Mouse (Mus musculus) layer of hippocampus, postnatal 36 days (tissue): Measurements from ENCODE around the gene Fthl17b. TPM values are rescaled to one million over a fixed set of nuclear protein-coding genes. Genes with fewer than 3 reads are reported as not detected.
"Not testable (repeated sequence)": the region's sequence is repeated elsewhere in the genome, so short reads cannot be mapped to it uniquely, and the experiment has no call there.

Source experiments
- DNase-seq, 2 experiments: peaks; one replicate each; pipeline ENCODE4 v3.0.0; 2022
- total RNA-seq, 2 experiments: library from RNA; stranded (reverse); gene quantifications; 2 replicates each; pipeline ENCODE4 v1.2.3; 2021

Fthl17b gene
- not detected for total RNA-seq

DNA sequence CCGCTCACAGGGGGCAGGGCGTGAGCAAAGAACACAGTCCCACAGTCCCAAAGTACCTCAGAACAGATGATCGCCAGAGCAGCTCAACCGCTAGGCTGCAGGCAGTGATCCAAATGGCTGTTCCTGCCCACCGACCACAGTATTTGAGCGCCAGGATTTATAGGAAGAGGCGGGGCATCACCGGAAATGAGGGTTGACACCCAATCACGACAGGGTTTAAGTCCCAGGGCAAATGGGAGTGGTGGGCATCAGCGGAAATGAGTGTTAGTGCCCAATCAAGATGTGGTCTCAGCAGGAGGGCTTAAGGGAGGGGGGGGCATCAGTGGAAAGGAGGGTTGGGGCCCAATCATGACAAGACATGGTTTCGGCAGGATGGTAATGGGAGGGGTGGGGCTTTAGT lies at the start of gene Fthl17b:
Fthl17b (minus strand) TSS at position 101 of the 400 bp plus-strand sequence.
- DNase-seq: not testable (repeated sequence)

DNA sequence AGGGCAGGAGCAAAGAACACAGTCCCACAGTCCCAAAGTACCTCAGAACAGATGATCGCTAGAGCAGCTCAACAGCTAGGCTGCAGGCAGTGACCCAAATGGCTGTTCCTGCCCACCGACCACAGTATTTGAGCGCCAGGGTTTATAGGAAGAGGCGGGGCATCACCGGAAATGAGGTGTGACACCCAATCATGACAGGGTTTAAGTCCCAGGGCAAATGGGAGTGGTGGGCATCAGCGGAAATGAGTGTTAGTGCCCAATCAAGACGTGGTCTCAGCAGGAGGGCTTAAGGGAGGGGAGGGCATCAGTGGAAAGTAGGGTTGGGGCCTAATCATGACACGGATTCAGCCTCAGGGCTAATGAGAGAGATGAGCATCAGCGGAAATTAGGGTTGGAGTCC lies 23.9 kb upstream of the Fthl17b start, which contains the start of gene Fthl17d:
Fthl17d (minus strand) TSS at position 101 of the 400 bp plus-strand sequence.
- not testable (repeated sequence) for DNase-seq

- DNase-seq: not testable (repeated sequence)
Observed at GRCm38 (mm10) chrX:8976459-8976858, 13.7 kb upstream of the Fthl17b start, which contains the start of gene Fthl17c. Fthl17c (minus strand) TSS chrX:8976559.

- not testable (repeated sequence) for DNase-seq
Observed at GRCm38 (mm10) chrX:8964618-8965017, 1.8 kb upstream of the Fthl17b start.

GRCm38 (mm10) chrX:8948130-8948805 lies 14.5 kb downstream of the Fthl17b start:
- peak; percentile 74 to 78 for DNase-seq

- DNase-seq: no peak
Observed at GRCm38 (mm10) chrX:8944041-8944440, 18.7 kb downstream of the Fthl17b start.

GRCm38 (mm10) chrX:8927308-8927707 lies 35.5 kb downstream of the Fthl17b start:
- DNase-seq: no peak

DNA sequence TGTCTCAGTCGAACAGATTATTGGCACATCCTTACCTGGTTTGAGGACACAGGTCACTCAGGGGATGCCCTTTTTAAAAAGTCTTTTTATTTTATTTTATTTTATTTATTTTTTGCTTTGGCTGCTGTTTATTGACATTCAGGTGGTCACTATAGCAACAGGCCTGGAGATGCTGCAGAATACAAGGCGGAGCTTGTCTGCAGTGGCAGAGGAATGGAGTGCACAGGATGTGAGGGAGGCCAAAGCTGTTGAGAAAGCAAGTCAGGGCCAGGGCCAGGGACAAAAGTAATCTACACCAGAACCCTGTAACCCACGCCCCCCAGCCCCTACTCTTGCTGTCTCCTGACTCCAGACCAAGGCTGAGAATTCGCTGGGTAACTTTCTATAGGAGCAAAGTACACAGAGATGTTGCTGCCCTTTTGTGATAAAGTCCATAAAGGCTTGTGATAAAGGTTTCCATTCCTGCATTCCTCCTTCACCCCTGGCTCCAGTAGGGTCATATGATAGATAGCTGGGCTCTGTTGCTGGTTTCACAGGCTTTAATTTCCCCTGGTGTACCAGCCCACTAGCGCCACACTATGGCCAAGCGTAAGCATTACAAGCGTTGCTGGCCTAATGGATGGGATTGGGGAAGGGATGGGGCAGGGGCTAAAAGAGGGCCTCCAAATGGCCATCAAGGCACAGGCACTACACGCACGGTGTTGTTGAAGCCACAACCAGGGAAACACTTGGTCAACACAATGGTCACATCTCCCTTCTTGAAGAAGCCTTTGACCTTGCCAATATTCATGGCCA lies 40.8 kb downstream of the Fthl17b start:
- peak in 1 of 2 experiments; percentile 11 for DNase-seq

DNA sequence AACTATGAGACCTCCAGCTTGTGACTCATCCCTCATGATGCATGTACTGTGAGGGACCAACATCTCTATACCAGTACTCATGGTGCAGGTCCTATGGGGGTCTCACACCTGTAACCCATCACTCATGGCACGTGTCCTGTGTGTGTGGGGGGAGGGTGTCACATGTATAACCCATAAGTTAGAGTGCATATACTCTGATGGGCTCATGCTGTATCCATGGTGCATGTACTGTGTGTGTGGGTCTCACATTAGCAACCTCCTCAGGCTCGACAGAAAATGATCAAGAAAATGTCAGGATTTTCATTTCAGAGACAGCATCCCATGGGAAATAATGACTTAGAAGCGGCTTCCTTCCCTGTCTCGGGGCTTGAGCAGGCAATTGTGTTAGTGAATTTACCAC lies 41.7 kb downstream of the Fthl17b start:
- no peak for DNase-seq

Other genes with a start within 250 kb of the Fthl17b start
- gene Ssx9, start 214.5 kb downstream of the Fthl17b start, total RNA-seq: not detected
- gene Ssxb5, start 159.3 kb downstream of the Fthl17b start, total RNA-seq: not detected
- gene Gm6592, start 119.0 kb downstream of the Fthl17b start, total RNA-seq: not detected
- not detected for gene Gm5751, start 88.7 kb downstream of the Fthl17b start, total RNA-seq
- 10 to 100 TPM; 29.7 to 31.9 TPM for gene B630019K06Rik, start 70.6 kb downstream of the Fthl17b start, total RNA-seq
- not detected for gene Fthl17c, start 13.6 kb upstream of the Fthl17b start, total RNA-seq
- not detected for gene Fthl17d, start 23.8 kb upstream of the Fthl17b start, total RNA-seq
- gene Fthl17e, start 70.5 kb upstream of the Fthl17b start, total RNA-seq: not detected
- not detected for gene Fthl17f, start 100.0 kb upstream of the Fthl17b start, total RNA-seq
- not detected for gene 4930402K13Rik, start 141.6 kb upstream of the Fthl17b start, total RNA-seq
- 1 to 10 TPM; 5.6 to 5.7 TPM for gene Lancl3, start 236.9 kb upstream of the Fthl17b start, total RNA-seq